Mouse (Mus musculus): ENCODE results near the gene Hlf.
A peak's percentile ranks its signal among the peaks of the same experiment; 100 is the strongest.

DNA sequence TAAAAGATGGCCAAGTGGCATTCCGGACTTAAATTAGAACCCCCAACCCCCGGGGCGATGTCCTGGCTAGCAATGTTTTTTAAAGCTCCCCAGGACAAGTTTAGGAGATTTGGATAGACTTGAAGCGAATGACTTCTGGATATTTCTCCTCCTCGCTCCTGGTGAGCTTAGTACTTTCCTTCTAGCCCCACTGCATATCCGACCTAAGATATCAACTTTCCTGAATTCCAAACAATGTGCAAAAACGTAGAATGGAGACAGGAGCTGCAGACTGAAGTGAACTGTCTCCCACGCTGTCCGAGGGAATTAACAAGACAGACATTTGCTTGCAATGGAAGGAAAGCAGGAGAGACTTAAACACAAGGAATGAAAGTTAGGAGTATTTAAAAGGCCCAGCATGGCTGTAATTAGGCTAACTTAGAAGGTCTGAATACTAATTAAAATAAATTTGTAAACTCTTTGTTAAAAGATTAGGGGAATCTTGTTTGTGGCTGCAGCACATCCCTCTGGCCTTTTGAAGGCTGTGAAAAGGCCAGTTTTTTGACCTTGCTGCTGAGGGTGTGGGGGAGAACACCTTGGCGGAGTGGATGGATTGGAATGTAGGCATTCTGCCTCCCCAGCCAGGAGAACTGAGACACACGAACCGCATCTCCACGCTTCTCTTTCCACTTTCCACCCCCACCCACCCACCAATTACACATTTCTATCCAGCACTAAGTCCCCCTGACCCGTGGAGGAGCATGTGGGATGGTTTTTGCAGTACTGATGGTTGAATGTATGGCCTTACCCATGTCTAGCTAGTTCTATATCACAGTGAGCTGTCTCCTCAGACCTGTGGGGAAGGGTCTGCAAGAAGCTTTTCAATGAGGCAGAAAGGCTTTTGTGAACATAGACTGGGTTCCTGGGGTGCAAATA, 833 bp upstream of the Hlf start:
- TF ChIP-seq CTCF (conservative IDR thresholded peaks at IDR 0.05; ENCODE audit: low read length) (no peak), NANOG (IDR thresholded peaks at IDR 0.05; ENCODE audit: borderline replicate concordance, low read length) (peak; percentile 79), POU5F1 (IDR thresholded peaks at IDR 0.05; ENCODE audit: borderline replicate concordance, low read length) (no peak)

Data from E14TG2a.4 (cell line).